Mouse (Mus musculus): ENCODE data around the gene Rint1. TPM values are rescaled to one million over a fixed set of nuclear protein-coding genes. Genes with fewer than 3 reads are reported as not detected.
"Not testable (repeated sequence)": the region's sequence is repeated elsewhere in the genome, so short reads cannot be mapped to it uniquely, and the experiment has no call there.

Rint1 gene
- polyA plus RNA-seq, 1 experiment from 2014 or later: 36.5 TPM

GRCm38 (mm10) chr5:23835691-23836090 lies 48.2 kb downstream of the Rint1 start:
- H3K4me1 ChIP-seq; H3K4me3 ChIP-seq; DNase-seq (ENCODE audit: low spot score); H3K27ac ChIP-seq (replicated peaks); H3K9me3 ChIP-seq: not testable (repeated sequence)
- H3K27me3 ChIP-seq (replicated peaks; ENCODE audit: low read depth, poor library complexity, severe bottlenecking): peaks cover 17% of the 10 kb centered on the region
- 78% methylated on average over 1 of the region's 1 CpGs for WGBS
- peaks cover 33% of the 10 kb centered on the region for H3K36me3 ChIP-seq (replicated peaks)

GRCm38 (mm10) chr5:23838158-23838557 lies 50.6 kb downstream of the Rint1 start:
- DNase-seq (ENCODE audit: low spot score): no peak
- Histone ChIP-seq H3K27ac (replicated peaks) (no peak overlapping the region), H3K4me1 (peaks cover 11% of the 10 kb centered on the region), H3K36me3 (replicated peaks) (peaks cover 44% of the 10 kb centered on the region), H3K27me3 (replicated peaks; ENCODE audit: low read depth, poor library complexity, severe bottlenecking) (no peaks in the 10 kb centered on the region), H3K4me3 (no peak overlapping the region), H3K9me3 (no peaks in the 10 kb centered on the region)
- WGBS: 90% methylated on average over 7 of the region's 7 CpGs

- DNase-seq (ENCODE audit: low spot score): peak; percentile 98
- Histone ChIP-seq H3K36me3 (replicated peaks) (peaks cover 29% of the 10 kb centered on the region), H3K9me3 (no peaks in the 10 kb centered on the region), H3K4me3 (peak within 1 kb of the TSS; percentile 81), H3K4me1 (peaks cover 17% of the 10 kb centered on the region), H3K27me3 (replicated peaks; ENCODE audit: low read depth, poor library complexity, severe bottlenecking) (no peaks in the 10 kb centered on the region), H3K27ac (replicated peaks) (peak within 1 kb of the TSS; percentile 85)
- under 1% methylated on average over 44 of the region's 44 CpGs for WGBS
These were observed 56.4 kb downstream of the Rint1 start, which contains the start of gene Tomm7 for GRCm38 (mm10) chr5:23843674-23844530. Tomm7 (minus strand) TSS chr5:23844161.

- Histone ChIP-seq H3K27me3 (replicated peaks; ENCODE audit: low read depth, poor library complexity, severe bottlenecking) (no peaks in the 10 kb centered on the region), H3K4me3 (peak overlapping the region; percentile 81), H3K4me1 (peaks cover 17% of the 10 kb centered on the region), H3K9me3 (no peaks in the 10 kb centered on the region), H3K36me3 (replicated peaks) (peaks cover 24% of the 10 kb centered on the region), H3K27ac (replicated peaks) (peak overlapping the region; percentile 85)
- no peak for DNase-seq (ENCODE audit: low spot score)
- WGBS: 47% methylated on average over 7 of the region's 7 CpGs
These were observed 57.0 kb downstream of the Rint1 start for GRCm38 (mm10) chr5:23844531-23844841.

DNA sequence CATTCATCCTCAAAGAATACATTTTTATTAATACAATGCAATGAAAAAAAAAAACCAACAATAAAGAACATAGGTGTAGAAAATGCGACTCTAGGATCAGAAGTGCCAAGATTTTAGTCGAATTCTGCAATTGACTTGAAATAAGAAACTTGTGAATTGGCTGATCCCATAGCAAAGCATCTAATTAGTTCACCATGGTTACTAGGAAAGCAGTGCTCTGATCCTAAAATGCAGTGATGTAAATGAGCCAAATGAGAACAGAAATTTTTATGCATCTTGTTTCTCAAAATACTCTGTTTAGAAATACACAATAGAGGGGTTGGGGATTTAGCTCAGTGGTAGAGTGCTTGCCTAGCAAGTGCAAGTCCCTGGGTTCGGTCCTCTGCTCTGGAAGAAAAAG lies 57.6 kb downstream of the Rint1 start:
- Histone ChIP-seq H3K4me3 (peak overlapping the region; percentile 81; the same call in 1 of the 2 replicates), H3K27ac (replicated peaks) (no peak overlapping the region)
- WGBS: 94% methylated on average over 3 of the region's 3 CpGs

DNA sequence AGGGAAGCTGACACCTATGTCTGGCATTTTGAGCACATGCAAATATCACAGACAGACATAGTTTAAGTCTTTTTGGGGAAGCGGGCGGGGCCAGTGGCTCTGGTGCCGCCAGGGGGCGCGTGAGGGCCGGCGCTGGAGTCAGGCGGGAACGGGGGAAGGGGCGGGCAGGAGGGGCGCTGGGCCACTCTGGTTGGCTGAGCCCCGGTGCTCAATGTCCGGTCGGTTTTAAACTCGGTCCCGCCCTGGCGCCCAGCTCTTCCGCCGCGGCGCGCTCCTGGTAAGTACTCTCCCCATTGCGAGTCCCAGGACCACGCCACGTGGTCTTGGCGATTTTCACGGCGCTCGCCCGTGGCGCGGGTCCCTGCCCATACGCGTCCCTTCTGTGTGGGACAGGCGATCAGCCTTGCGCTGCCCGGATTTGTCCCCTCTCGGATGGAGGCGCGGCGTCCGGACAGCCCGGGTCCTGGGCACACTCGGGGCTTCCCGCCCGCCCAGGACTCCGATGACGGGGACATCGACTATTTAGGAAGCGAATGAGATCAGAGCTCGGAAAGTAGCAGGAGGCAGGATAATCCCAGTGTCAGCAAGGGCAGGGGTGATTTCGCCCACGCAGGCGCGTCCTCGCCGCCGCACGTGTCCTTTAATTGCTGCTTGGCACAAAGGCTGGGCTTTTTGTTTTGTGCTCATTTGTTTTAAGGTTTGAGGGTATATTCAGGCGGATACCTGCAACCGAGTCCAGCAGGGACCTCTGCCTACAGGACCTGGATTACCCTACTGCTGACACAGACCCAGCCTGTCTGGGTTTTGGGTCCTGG lies 63.0 kb downstream of the Rint1 start:
- WGBS: under 1% methylated on average over 61 of the region's 61 CpGs
- Histone ChIP-seq H3K4me3 (peak overlapping the region; percentile 77), H3K27ac (replicated peaks) (peak overlapping the region; percentile 95)

More for the DNA sequence above, 57.6 kb downstream of the Rint1 start:
- Histone ChIP-seq H3K4me1 (peaks cover 17% of the 10 kb centered on the region), H3K27me3 (replicated peaks; ENCODE audit: low read depth, poor library complexity, severe bottlenecking) (no peaks in the 10 kb centered on the region), H3K36me3 (replicated peaks) (peaks cover 17% of the 10 kb centered on the region), H3K9me3 (no peaks in the 10 kb centered on the region)
- no peak for DNase-seq (ENCODE audit: low spot score)

GRCm38 (mm10) chr5:23851160-23851555 lies 63.6 kb downstream of the Rint1 start:
- H3K4me1 ChIP-seq; DNase-seq (ENCODE audit: low spot score); H3K9me3 ChIP-seq; H3K27me3 ChIP-seq (replicated peaks; ENCODE audit: low read depth, poor library complexity, severe bottlenecking): not testable (repeated sequence)
- peak overlapping the region; percentile 77 for H3K4me3 ChIP-seq
- peak overlapping the region; percentile 95 for H3K27ac ChIP-seq (replicated peaks)
- WGBS: 14% methylated on average over 4 of the region's 4 CpGs
- peaks cover 46% of the 10 kb centered on the region for H3K36me3 ChIP-seq (replicated peaks)

More for the DNA sequence above, 63.0 kb downstream of the Rint1 start:
- Histone ChIP-seq H3K27me3 (replicated peaks; ENCODE audit: low read depth, poor library complexity, severe bottlenecking) (no peaks in the 10 kb centered on the region), H3K4me1 (peaks cover 5% of the 10 kb centered on the region), H3K9me3 (no peaks in the 10 kb centered on the region; the same call in 1 of the 2 replicates), H3K36me3 (replicated peaks) (peaks cover 40% of the 10 kb centered on the region)
- DNase-seq (ENCODE audit: low spot score): peak; percentile 96

DNA sequence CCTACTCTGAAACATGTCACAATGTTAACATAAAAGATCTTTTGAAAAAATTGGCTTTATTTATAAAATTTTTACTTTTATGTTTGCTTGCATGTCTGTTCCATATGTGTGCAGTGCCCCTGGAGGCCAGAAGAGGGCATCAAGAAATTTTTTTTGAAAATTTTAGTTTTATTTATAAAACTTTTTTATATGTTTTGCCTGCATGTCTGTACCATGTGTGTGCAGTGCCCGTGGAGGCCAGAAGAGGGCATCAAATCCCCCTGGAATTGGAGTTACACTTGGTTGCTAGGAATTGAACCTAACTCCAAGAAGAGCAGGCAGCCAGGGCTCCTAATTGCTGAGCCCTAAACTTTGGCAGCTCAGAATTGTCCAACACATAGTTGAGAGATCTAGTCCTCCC lies 65.4 kb downstream of the Rint1 start:
- not testable (repeated sequence) for H3K9me3 ChIP-seq; H3K27me3 ChIP-seq (replicated peaks; ENCODE audit: low read depth, poor library complexity, severe bottlenecking); H3K4me1 ChIP-seq; DNase-seq (ENCODE audit: low spot score); H3K27ac ChIP-seq (replicated peaks); H3K4me3 ChIP-seq
- H3K36me3 ChIP-seq (replicated peaks): peaks cover 64% of the 10 kb centered on the region
- WGBS: 82% methylated on average over 1 of the region's 1 CpGs

DNA sequence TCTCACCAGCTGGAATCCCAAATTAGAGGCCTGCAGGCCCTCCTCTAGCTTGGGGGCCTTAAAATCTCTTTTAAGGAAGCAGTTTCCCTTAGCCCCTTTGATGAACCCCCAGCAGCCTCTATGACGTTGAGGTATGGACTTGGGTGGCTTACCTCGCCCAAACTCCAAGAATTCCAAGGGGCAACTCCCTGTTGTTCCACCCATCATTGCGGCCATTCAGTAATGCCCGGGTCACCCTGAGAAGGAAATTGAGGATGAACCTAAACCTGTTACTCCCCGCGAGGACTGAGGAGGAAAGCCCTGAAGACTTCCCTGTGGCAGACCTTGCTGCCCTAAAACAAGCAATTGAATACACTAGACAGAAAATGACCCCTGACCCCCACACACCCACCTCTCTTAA lies 68.0 kb downstream of the Rint1 start:
- DNase-seq (ENCODE audit: low spot score): no peak
- Histone ChIP-seq H3K4me1 (peaks cover 5% of the 10 kb centered on the region), H3K27me3 (replicated peaks; ENCODE audit: low read depth, poor library complexity, severe bottlenecking) (no peaks in the 10 kb centered on the region), H3K36me3 (replicated peaks) (peaks cover 89% of the 10 kb centered on the region), H3K9me3 (no peaks in the 10 kb centered on the region; the same call in 1 of the 2 replicates), H3K27ac (replicated peaks) (no peak overlapping the region), H3K4me3 (no peak overlapping the region)
- WGBS: 91% methylated on average over 6 of the region's 6 CpGs

DNA sequence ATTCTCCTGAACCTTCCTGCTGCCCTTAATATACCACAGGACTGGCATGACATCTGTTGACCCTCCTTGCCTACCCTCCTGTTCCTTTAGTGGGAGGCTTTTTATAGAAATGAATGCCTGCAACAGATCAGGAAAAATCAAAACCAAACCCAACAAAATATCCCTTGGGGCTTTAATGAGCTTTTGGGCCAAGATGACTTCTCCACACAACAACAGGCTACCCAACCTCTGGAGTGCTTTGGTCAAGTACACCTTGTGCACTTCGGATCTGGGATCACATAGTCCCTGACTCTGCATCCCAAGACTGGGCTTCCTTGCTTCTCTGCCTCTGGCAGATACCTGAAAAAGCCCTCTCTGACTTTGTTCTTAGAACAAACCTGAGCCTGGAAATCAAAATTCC lies 68.7 kb downstream of the Rint1 start:
- DNase-seq (ENCODE audit: low spot score): no peak
- Histone ChIP-seq H3K9me3 (no peaks in the 10 kb centered on the region; the same call in 1 of the 2 replicates), H3K27ac (replicated peaks) (no peak overlapping the region), H3K27me3 (replicated peaks; ENCODE audit: low read depth, poor library complexity, severe bottlenecking) (no peaks in the 10 kb centered on the region), H3K4me1 (peaks cover 5% of the 10 kb centered on the region), H3K36me3 (replicated peaks) (peaks cover 95% of the 10 kb centered on the region), H3K4me3 (no peak overlapping the region)
- 86% methylated on average over 1 of the region's 1 CpGs for WGBS

GRCm38 (mm10) chr5:23857189-23857588 lies 69.7 kb downstream of the Rint1 start:
- Histone ChIP-seq H3K4me1 (no peaks in the 10 kb centered on the region; the same call in 1 of the 2 replicates), H3K9me3 (no peaks in the 10 kb centered on the region; the same call in 1 of the 2 replicates), H3K4me3 (no peak overlapping the region), H3K27ac (replicated peaks) (no peak overlapping the region), H3K36me3 (replicated peaks) (peaks cover 99% of the 10 kb centered on the region), H3K27me3 (replicated peaks; ENCODE audit: low read depth, poor library complexity, severe bottlenecking) (no peaks in the 10 kb centered on the region)
- DNase-seq (ENCODE audit: low spot score): no peak

DNA sequence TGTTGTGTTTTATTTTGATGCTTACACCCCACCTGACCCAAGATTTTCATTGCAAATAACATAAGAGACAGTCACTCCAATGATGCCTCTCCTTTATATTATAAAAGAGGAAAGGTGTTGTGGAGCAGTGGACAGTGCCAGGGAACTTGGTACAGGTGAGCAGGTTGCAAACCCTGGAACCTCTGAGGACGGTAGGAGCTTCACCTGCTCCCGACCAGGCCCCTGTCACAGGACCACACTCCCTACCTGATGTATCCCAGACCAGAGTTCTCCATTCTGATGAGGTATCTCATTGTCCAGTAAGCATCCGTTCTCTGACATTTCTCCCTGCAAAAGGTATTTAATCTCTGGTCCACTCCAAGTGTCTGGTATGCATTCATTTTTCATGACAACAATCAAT lies 70.5 kb downstream of the Rint1 start:
- Histone ChIP-seq H3K4me1 (no peaks in the 10 kb centered on the region), H3K27ac (replicated peaks) (no peak overlapping the region), H3K4me3 (no peak overlapping the region), H3K27me3 (replicated peaks; ENCODE audit: low read depth, poor library complexity, severe bottlenecking) (no peaks in the 10 kb centered on the region), H3K36me3 (replicated peaks) (peaks cover 92% of the 10 kb centered on the region), H3K9me3 (no peaks in the 10 kb centered on the region)
- 91% methylated on average over 3 of the region's 3 CpGs for WGBS
- DNase-seq (ENCODE audit: low spot score): no peak
